Mouse (Mus musculus) cerebellum, adult 2 months (tissue): ENCODE measurements around the gene Gm11937.
"Not testable (repeated sequence)": the region's sequence is repeated elsewhere in the genome, so short reads cannot be mapped to it uniquely, and the experiment has no call there.

Experiments used
- CTCF ChIP-seq: fragments of 200-500 bp; IDR thresholded peaks from 2 replicates; pipeline ENCODE4 v1.5.1; 2011; ENCODE audit warnings: low read depth, mild to moderate bottlenecking, control low read depth, low read length, moderate library complexity, borderline replicate concordance; ENCODE audit not compliant: insufficient read depth
- POLR2A ChIP-seq: fragments of 200-500 bp; IDR thresholded peaks from 2 replicates; pipeline ENCODE4 v1.6.1; 2011; ENCODE audit warnings: low read length, control low read depth, borderline replicate concordance; ENCODE audit not compliant: insufficient read depth

GRCm38 (mm10) chr11:99658467-99659010 lies 48.5 kb upstream of the Gm11937 start, which contains the start of gene Gm11563:
- not testable (repeated sequence) for TF ChIP-seq CTCF, POLR2A
